Mouse (Mus musculus) layer of hippocampus, postnatal 10 days (tissue): Measurements from ENCODE around the gene Amh. TPM values are rescaled to one million over a fixed set of nuclear protein-coding genes. Genes with fewer than 3 reads are reported as not detected.
A peak's percentile ranks its signal among the peaks of the same experiment; 100 is the strongest.

Experiments
- DNase-seq, 2 experiments: peaks; one replicate each; pipeline ENCODE4 v3.0.0; 2021; ENCODE audit warnings: low spot score in 2 of 2
- total RNA-seq, 2 experiments: library from RNA; stranded (reverse); gene quantifications; 2 replicates each; pipeline ENCODE4 v1.2.3; 2021

The Amh gene
- total RNA-seq, 2 experiments from 2014 or later: 2.1 to 2.5 TPM

DNA sequence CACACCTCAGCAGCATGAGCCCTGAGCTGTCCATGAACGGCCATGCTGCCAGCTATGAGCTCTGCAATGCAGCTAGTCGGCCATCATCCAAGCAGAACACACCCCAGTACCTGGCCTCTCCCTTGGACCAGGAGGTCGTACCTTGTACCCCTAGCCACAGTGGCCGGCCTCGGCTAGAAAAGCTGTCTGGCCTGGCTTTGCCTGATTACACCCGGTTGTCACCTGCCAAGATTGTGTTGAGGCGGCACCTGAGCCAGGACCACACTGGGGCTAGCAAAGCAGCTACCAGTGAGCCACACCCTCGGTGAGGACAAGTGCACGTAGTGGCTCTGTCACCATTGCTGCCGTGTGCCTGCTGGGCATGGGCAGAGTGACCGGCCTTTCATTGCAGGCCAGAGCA lies 19.1 kb upstream of the Amh start:
- DNase-seq: no peak

DNA sequence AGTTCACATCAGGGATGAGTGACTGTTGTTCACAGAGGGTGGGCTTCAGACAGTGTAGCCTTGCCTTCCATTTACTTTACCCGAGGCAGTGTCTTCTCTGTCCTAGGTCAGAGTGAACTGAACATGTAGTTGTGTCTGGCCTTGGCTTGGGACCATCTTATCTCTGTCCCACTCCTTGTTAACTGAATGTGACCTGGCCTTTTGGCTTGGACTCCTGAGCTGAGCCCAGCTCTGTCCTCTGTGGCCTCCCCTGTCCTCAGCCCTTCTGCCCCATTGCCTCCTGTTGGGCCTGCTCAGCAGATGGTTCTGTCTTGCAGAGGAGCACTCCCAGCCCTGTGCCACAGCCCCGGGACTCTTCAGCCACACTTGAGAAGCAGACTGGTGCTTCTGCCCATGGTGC lies 17.5 kb upstream of the Amh start:
- DNase-seq: no peak

DNA sequence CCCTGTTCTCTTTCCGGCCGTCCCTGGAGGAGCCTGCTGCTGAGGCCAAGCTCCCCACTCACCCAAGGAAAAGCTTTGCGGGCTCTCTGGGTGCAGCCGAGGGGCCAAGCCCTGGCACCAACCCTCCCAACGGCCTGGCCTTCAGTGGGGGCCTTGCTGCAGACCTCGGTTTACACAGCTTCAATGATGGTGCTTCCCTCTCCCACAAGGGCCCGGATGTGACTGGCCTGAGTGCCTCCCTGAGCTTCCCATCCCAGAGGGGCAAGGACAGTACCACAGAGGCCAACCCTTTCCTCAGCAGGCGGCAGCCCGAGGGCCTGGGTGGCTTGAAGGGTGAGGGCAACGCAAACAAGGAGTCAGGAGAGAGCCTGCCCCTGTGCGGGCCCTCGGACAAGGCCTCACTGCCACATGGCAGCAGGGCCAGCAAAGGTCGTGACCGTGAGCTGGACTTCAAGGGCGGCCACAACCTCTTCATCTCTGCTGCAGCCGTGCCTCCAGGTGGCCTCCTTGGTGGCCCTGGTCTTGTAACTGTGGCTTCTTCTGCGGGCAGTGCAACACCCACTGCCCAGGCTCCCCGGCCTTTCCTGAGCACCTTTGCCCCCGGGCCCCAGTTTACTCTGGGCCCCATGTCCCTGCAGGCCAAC lies 14.2 kb upstream of the Amh start:
- no peak for DNase-seq

DNA sequence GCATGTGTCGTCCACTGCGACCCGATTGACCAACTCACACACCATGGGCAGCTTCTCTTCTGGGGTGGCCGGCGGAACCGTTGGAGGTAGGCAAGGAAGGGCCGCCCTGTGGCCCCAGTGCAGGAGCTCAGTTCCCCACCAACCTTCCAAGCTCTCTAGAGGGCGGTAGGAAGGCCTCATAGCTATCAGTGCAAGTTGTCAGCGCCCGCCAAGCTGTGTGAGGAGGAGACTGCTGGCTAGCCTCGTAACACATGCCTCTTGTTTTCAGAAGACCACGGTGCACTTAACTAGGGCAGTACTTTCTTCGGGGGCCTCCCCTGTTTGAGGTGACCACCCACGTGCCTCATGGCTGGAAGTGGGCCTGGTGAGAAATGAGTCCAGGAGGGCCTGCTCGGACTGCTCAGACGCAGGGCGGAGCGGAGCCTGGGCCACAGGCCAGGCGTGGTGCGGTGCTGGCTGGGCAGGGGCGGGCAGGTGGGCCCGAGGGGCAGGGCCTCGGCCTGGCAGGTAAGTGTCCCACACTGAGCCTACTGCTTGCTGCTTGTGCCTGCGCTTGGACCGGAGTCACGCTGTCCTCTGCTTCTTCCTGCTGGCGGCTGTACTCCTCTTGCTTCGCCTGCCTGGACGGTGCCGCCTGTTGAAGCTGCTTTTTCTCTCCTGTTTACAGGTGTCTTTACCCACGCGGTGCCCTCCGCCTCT lies 13.4 kb upstream of the Amh start:
- no peak for DNase-seq

DNA sequence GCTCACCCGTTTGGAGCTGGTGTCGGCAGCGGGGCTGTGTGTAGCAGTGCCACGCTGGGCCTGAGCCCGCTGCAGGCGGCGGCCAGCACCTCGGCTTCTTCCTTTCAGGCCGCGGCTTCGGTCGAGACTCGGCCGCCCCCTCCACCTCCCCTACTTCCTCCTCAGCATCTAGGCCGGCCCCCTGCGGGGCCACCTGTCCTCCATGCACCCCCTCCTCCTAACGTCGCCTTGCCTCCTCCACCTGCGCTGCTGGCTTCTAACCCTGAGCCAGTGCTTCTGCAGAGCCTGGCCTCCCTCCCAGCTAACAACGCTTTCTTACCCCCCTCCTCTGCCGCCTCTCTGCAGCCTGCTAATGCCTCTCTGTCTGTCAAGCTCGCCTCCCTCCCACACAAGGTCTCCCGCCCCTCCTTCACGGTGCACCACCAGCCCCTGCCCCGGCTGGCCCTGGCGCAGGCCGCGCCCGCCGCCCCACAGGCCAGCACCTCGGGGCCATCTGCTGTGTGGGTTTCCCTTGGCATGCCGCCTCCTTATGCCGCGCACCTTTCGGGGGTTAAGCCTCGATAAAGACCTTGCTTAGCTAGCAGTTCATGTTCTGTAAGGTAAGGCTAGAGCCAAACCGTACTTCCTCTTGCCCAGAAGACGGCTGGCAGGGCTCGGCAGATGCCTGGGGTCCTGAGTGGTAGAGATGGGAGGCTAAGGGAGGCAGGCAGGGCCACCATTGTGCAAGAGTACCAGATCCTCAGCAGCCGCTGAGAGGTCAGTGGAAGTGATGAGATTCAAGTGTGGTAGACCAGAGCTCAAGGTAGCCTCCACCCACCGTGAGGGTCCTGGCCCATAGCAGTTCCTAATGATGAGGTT lies 12.6 kb upstream of the Amh start:
- peak in 1 of 2 experiments; percentile 39 for DNase-seq

DNA sequence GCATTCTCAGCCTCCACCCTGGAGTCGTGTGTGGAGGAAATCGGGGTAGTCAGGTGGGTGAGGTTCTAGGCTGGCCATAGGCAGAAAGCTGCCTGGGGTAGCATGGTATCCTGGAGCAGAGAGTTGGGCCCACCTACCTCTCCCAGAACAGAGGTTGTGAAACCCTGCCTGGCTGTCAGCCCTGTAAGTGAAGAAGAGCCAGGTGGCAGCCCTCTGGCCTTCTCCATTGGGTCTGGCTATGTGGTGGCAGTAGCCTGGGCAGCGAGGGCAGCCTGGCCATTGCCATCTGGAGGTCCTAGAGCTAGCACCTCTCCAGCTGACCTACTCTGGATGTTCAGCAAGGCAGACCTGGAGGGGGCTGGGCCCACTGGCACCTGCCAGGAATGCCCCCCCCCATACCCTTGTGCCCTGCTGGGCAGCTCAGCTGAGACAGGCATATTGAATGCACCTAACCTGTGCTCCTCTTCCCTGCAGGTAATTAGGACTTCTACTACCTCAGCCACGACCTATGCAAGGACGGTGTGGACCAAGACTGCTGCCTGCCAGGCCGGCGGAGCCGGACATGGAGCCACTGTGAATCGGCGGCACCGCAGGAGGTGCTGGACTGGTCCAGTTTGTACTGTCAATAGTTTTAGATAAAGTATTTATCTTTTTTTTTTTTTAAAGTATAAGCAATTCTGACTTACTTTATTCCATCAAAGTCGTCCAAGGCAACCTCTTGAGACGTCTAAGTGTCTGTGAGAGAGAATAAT lies 11.8 kb upstream of the Amh start:
- no peak for DNase-seq

DNA sequence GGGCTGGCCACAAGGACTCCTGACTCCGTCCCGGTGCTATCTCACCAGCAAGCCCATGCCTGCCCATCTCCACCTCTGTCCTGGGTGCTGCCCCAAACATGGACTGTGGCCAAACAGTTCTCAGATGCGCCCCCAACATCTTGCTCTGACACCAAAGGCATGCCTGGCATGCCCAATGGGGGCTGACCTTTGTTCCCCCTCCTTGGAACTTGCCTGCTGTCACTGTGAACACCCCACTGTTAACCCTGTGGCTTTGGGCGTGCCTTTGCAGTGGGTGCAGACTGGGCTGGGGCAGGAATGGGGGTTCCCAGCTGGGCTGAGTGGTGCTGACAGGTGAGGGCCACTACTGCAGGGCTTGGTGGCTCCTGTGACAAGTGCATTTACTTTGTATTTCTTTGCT lies 11.2 kb upstream of the Amh start:
- no peak for DNase-seq

DNA sequence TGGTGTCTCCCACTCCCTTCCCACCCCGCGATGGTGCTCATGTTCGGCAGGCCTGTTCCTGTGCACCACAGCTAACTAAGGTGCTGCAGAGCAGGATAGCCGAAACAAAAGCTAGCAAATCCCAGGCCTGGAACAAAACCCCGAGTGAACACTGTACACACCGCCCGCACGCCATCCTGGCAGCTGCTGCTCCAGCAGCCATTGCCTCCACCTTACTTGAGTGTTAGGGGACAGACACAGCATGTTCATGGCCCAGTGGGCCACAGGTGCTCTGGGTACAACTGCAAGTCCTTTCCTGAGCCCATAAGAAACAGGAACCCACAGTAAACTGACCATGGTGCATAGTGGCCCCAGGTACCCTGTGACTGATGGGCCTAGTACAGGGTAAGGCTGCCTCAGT lies 10.3 kb upstream of the Amh start:
- no peak for DNase-seq

DNA sequence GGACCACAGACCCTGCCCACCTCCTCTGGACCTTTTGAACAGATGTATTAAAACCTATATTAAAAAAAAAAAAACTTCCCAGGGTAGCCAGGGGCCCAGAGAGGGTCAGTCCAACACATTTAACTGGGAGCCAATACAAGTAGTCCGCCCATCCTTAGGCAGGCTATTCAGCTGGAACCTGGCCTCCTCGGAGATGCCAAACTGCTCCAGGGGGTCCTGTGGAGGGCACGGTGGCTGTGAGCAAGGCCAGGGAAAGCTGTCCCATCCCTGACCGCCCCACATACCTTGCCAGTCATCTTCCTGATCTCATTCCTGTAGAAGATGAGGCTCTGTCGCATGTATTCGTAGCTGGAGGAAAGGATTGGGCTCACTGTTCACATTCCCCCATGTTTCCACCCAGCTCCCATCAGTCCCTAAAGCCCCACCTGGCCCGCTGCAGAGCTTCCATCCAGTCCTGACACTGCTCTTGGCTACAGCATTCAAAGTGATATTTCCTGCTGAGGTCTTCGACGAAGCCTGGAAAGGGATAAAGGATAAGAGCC lies 8.7 kb upstream of the Amh start:
- no peak for DNase-seq

DNA sequence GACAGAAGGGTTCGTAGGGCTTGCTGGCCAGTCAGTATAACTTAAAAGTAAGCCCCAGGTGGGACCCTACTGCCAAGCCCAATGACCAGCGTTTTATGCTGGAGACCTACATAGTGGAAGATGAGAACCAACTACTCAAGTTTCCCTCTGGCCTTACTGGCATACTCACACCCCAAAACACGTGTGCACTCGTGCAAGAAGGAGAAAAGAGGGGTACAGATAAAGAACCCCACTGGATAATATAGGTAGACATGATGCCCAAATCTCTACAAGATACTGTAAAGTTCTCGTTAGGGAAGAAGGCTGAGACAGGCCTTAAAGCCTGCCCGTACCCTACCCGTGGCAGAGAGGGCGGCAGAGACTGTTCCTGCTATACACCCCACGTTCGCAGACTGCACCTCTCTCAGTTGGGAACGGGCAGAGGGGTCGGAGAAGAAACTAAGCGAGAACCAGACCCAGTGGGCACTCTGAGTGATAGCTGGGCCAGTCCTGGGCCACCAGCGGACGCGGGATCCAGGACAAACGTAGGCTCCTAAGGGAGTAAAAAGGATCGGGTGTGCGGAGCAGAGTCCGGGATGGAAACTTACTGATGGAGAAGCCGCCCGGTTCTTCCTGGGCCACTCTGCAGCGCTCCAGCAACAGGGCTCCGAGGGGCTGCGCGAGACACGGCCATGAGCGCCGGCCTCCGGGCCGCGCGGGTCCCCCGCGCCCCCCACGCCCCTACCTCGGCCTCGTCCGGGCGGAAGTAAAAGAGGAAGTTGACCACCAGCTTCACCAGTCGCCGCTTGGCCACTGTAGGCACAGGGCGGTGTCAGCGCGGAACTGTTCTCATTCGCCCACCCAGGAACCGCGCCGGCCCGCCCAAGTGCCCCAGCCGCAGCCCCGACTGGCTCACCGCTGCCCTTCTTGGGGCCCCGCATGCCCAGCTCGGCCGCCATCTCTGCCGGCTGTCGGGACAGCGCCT lies 7.6 kb upstream of the Amh start:
- no peak for DNase-seq

DNA sequence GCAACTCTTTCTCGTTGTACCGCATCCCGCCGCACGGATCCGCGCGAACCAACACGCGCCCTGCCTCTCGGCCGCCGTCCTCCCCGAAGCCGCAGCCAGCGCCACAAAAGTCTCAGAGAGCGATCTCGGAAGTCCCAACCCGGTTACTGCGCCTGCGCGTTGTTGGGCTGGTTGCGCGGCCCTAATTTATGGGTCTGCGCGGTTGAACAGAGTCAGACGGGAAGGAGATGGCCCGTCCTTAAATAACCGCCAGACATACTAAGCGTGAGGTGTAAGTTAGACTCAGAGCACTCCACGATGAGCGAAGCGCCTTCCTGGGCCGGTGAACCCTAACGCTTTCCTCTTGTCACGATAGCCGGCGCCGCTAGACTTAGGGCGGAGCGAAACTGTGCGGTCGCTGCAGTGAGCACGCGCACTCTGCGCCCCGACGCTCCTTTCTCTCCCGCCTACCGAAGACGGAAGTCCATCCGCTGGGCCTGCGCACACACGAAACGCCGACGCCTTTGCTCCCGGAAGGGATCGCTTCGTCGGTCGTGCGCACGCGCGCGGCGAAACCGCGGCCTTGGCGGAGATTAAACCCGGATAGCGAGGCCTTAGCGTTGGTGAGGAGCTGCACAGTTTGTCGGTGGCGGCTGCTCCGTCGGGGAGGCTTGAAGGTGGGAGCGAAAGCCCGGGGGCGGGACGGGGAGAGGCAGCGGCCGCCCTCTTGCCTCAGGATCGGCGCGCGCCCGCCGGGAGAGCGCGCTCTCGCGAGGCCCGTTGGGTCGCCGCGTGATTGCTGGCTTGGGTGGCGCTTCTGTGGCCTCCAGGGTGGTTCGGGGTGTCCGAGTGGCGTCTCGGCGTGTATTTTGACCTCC lies 6.7 kb upstream of the Amh start, which contains the start of the genes Sf3a2 and Plekhj1:
Sf3a2 (plus strand) TSS at position 49 of the 857 bp plus-strand sequence.
Plekhj1 (minus strand) TSS at position 477 of the 857 bp plus-strand sequence.
- peak; percentile 97 to 98 for DNase-seq

DNA sequence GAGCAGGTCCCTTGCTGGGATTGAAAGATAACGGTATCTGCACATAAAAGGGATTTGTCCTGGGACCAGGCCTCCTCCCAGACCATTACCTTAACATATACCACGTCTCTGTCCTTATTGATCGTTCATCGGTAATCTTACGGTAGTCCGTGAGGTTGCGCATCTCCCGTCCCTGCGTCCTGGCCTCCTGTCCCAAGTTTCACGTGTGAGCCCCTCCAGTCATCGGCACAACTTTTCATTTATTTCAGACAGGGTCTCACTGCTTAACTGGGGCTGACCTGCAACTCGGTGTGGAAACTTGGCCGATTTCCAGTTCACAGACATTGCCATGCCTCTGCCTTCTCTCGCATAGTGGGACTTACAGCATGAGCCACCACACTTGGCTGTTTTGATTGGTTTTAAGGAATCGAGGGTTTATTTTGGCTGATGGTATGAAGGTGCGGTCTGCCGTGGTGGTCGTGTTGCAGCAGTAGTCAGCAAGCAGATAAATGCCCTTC lies 5.9 kb upstream of the Amh start:
- no peak for DNase-seq

DNA sequence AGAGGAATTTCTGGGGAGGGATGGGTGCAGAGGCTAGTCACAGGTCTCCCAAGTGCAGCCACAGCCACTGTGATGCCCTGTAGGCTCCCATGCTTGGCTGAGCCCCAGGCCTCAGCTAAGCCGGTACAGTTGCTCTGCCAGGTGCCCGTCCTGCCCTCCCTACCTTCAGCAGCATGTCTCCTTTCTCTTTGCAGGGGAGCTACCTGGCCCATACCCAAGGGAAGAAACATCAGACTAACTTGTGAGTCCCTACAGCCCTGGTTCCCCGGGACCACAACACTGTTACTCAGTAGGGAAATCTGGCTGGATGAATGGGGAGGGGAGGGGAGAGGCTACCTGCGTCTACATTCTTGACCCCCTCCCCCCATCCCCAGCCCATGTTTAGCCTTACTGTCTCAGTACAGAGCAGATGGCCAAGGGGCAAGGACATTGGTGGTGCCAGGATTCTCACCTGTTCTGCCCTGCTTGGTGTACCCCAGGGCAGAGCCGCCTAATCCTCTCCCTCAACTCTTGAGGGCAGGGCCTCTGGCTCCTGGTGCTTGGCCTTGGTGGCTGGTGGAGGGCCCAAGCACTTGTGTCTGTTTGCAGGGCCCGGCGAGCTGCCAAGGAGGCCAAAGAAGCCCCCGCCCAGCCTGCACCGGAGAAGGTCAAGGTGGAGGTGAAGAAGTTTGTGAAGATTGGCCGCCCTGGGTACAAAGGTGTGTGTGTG lies 2.7 kb upstream of the Amh start:
- DNase-seq: no peak

DNA sequence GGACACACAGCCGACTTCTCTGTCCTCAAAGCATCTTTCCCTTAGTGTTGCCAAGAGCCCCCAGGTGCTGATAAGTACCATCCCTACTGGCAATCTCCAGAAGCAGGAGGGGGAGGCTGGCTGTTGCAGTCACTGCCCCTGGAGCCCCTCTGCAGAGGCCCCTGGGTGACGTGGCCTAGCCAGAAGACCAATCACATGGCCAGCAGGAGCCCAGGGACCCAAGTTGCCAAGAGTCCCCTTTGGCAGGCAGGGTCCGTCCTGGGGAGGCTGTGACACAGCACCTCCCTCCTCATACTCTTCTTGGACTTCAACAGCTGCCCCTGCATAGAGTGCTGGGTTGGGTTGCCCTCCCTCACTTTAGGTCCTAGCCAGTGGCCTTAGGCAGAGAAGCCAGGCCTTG lies 2.0 kb upstream of the Amh start:
- no peak for DNase-seq

DNA sequence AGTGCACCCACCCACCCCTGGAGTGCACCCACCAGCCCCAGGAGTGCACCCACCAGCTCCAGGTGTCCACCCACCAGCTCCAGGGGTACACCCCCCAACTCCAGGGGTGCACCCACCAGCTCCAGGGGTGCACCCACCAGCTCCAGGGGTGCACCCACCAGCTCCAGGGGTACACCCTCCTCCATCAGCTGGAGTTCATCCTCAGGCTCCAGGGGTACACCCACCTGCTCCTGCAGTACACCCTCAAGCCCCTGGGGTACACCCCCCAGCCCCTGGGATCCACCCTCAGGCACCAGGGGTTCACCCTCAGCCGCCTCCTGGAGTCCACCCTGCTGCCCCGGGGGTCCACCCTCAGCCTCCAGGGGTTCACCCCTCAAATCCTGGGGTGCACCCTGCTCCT lies 703 bp upstream of the Amh start:
- DNase-seq: no peak

DNA sequence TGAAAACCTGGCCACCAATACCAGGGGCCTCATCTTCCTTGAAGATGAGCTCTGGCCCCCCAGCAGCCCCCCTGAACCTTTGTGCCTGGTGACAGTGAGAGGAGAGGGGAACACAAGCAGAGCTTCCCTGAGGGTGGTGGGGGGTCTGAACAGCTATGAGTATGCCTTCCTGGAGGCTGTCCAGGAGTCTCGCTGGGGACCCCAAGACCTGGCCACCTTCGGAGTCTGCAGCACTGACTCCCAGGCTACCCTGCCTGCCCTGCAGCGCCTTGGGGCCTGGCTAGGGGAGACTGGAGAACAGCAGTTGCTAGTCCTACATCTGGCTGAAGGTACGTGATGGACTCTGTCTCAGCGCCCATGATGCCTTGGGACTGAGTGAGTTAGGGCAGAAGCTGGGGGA lies 279 bp downstream of the Amh start:
- DNase-seq: peak in 1 of 2 experiments; percentile 20

DNA sequence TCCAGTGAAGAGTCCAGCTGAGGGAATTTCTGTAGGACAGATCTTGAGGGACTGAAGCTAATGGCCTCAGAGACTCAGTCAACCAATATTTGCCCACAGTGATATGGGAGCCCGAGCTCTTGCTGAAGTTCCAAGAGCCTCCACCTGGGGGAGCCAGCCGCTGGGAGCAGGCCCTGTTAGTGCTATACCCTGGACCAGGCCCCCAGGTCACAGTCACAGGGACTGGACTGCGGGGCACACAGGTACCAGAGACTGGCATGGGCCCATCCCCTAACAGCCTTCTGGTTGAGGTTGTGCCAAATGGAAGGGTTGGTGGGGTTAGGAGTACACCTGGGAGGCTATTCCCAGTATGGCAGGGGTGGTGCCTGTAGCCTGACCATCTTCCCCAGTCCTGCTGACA lies 882 bp downstream of the Amh start:
- peak; percentile 86 to 87 for DNase-seq
